Mouse (Mus musculus): ENCODE data around the gene Ksr1.
A peak's percentile ranks its signal among the peaks of the same experiment; 100 is the strongest.

Gene Ksr1

GRCm38 (mm10) chr11:79050781-79051507, 95.3 kb downstream of the Ksr1 start:
- no peak for DNase-seq (ENCODE audit: extremely low read depth, low read depth, low spot score)

DNA sequence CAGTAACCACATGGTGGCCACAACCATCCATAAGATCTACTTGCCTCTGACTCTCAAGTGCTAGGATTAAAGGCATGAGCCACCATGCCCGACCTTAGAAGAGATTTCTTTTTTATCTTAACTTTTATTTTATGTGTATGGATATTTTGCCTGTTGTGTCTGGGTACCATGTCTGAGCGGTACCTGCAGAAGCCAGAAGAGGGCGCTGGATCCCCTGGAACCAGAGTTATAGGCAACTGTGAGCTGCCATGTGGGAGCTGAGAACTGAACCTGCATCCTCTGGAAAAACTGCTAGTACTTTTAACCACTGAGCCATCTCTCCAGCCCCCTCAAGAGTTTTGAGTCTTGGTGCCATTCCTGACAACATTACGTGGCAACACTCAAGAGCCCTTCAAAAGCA, 97.3 kb downstream of the Ksr1 start:
- DNase-seq (ENCODE audit: extremely low read depth, low read depth, low spot score): no peak

GRCm38 (mm10) chr11:79047180-79047727, 99.0 kb downstream of the Ksr1 start:
- DNase-seq (ENCODE audit: extremely low read depth, low read depth, low spot score): no peak

GRCm38 (mm10) chr11:79046561-79047155, 99.5 kb downstream of the Ksr1 start:
- DNase-seq (ENCODE audit: extremely low read depth, low read depth, low spot score): no peak

DNA sequence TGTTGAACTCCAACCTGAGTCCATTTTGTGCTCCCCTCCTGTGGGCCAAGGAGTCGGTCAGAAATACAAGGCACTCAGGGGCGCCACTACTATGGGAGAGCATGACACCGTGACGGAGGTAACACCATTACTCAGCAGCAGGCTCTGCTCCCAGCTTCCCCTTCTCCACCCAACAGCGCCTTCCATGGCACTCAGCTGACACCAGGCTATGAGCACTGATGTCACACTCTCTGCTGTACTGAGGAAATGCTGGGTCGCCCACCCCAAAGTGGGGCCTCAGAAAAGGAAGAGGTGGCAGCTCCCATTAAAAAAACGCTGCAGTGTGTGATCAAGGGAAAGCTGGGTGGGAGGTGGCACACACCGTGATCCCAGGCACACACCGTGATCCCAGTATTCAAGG, 101.0 kb downstream of the Ksr1 start:
- DNase-seq (ENCODE audit: extremely low read depth, low read depth, low spot score): no peak

DNA sequence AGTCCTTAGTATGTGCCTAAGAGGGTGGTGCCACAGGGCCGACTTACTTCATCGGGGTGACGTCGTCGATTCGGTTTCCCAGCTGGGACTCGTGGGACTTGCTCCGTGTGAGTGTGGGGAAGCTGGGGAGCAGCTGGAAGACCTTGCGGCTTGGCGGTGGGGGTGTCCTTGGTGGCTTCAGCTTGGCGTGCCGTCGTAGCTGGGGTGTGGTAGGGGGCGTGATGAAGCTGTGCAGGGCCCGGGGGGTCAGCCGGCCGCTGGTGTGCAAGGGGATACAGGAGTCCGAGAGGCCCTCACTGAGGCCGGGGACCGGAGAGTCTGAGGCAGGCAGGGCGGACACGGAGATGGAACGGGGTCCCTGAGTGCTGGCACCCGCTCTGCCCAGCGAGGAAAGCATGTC, 101.4 kb downstream of the Ksr1 start:
- no peak for DNase-seq (ENCODE audit: extremely low read depth, low read depth, low spot score)

DNA sequence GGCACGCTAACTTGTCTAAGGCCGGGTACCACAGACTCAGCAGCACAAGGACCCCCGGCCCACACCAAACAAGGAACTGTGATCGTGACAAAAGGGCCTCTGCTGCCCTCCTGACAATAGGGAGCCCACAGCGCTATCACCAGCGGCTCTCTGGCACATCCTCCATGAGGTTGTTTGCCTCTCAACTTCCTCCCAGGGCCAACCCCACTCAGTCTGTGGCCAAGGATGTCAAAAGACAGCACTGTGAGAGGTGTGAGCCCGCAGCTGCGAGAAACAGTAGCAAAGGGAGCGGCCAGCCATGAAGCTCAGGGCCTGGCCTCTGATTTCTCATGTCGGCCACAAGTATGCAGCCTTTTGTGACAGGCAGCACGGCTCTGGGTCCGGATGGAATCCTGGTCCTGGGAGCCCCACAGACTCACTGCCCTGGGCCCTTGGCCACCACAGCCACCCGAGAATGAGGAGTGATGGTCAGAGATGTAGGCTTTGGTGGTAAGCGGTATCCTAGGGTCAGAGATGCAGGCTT, 104.2 kb downstream of the Ksr1 start:
- DNase-seq (ENCODE audit: extremely low read depth, low read depth, low spot score): no peak

- peak; percentile 40 for DNase-seq (ENCODE audit: extremely low read depth, low read depth, low spot score)
Observed at GRCm38 (mm10) chr11:79039488-79039887, 106.7 kb downstream of the Ksr1 start.

DNA sequence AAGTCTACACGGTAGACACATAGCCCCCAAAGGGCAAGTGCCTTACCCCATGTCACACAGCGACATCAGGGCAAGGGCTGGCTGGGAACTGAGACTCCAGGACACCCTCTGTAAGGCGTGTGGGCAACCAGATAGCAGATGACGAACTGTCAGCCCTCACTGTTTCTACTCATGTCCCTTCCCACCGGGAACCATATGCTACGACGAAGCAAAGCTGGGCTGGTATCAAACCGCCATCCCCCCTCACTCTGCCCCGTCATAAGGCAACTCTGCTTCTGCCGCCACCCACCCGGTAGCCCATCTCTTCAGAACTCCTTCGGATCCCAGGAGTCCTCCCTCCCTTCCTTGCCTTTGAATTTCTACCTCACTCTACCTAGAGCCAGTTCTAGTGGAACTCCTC, 108.7 kb downstream of the Ksr1 start:
- no peak for DNase-seq (ENCODE audit: extremely low read depth, low read depth, low spot score)

GRCm38 (mm10) chr11:79036324-79036723, 109.9 kb downstream of the Ksr1 start:
- DNase-seq (ENCODE audit: extremely low read depth, low read depth, low spot score): no peak

- DNase-seq (ENCODE audit: extremely low read depth, low read depth, low spot score): no peak
Observed at GRCm38 (mm10) chr11:79033636-79034035, 112.6 kb downstream of the Ksr1 start.

- DNase-seq (ENCODE audit: extremely low read depth, low read depth, low spot score): no peak
Observed at GRCm38 (mm10) chr11:79033021-79033420, 113.2 kb downstream of the Ksr1 start.

- no peak for DNase-seq (ENCODE audit: extremely low read depth, low read depth, low spot score)
Observed at GRCm38 (mm10) chr11:79031452-79031746, 114.8 kb downstream of the Ksr1 start.

DNA sequence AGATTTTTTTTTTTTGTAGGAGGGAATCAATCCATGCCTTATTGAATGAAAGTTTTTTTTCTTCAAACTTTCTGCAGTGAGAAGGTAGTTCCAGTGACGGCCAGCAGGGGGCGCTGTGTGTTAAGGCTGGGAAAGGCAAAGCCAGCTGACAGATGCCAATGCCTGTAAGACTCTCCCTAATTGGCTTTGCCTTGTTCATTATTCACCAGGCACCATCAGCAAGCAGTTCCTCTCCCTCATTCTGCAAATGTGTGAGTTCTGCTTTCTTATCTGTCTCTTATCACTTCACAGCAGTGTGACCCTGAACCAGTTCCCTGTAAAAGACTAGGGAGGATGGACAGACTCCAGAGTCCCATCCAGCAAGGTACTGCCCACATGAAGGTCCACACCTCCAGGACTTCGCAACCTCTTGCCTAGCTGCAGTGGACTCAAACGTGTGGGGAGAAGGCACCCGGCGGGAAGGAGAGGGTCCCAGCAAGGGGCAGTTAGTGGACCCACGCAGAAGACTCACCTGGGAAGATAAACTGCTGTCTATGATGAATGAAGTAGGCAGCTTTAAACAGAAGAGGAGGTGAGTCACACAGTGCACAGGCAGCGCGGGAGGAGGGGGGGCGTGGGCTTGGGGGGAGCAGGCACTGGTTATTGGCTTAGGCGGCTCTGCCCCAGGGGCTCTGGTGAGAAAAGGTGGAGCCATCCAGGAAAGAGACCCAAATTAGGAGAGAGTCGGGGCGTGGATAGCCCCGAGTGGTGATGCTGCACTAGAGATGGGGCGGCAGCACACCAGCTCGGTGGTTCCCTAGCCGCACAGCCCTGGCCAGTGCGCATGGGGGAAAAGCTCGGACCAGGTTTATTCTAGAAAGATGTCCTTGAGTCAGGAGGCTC, 115.4 kb downstream of the Ksr1 start:
- DNase-seq (ENCODE audit: extremely low read depth, low read depth, low spot score): no peak

DNA sequence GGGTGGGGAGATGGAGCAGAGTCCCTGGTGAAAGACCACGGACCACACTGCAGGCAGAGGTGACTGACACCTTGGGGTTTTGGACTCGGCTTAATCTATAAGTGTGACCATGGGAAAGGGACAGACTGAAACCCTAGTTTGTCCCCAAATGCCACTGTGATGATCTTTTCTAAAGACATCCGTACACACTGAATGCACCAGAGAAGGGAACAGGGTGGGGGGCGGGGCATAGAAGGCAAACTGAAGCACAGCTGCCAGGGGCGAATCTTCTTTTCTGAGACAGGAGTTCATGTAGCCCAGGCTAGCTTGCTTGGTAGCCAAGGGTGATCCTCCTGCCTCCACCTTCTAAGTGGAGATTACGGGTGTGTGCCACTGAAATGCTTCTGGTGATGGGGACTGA, 122.5 kb downstream of the Ksr1 start:
- DNase-seq (ENCODE audit: extremely low read depth, low read depth, low spot score): no peak

DNA sequence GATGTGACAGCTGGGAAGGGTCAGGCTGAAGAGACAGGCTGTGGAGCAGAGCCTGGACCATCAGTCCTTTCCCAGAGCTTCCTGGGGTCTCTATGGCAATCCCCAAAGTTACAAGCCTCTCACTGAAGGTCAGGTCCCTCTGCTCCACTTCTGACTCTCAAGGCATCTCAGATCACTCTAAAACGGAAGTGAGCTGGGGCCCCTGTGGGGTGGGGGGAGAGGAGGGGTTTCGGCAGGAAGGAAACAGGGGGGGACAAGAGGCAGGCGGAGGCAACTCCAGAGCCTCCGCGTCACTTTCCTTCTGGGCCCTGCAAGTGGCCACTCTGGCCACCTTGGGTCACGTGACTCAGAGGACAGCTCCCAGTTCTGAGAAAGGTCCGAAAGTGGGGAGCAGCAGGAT, 122.9 kb downstream of the Ksr1 start:
- no peak for DNase-seq (ENCODE audit: extremely low read depth, low read depth, low spot score)

DNA sequence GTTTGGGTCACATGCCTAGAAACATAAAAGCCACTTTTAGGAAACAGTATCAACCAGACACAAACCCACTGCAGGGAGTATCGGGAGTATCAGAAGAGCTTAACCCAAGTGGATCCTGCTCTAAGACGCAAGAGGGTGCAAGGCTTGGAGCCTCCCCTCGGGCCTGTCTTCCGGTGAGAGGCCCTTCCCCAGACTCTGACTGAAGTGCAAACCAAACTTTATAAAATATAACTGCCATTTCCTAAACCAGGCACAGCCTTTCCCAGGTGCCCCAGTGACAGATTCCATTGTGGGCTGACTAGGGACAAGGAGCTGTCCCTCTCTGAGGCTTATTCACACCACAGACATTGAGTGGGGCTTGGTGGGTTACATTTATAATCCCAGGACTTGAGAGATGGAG, 123.4 kb downstream of the Ksr1 start:
- no peak for DNase-seq (ENCODE audit: extremely low read depth, low read depth, low spot score)

GRCm38 (mm10) chr11:79020535-79021045, 125.6 kb downstream of the Ksr1 start:
- DNase-seq (ENCODE audit: extremely low read depth, low read depth, low spot score): no peak

DNA sequence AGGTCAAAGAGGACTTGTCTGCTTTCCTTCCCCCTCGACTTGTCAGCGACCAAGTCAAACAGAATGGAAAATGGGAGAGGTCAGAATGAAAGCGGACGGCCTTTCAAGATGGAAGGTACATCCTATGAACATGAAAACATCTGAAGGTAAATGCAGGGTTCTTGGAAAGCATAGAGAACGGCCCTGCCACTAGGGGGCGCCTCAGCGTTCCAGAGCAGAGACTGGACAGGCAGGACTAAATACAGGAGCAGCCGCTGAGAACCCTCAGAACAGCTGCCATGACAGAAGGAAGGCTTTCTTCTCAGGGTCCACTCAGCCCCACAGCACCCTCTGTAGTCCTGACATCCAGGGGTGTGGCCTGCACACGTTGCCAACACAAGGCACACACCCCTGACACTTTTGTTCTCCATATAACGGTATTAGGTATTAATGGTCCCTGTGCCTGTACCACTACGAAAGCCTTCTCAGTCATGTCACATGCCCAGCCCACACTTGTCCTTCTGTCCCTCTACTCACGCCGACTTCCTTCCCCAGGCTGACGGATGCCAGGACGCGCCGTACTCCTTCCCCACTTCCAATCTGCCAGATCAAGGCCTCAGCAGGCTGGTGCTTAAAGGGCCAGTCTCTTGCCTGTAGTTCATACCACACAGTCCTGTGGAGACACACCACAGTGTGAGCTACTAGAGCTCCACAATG, 126.2 kb downstream of the Ksr1 start:
- no peak for DNase-seq (ENCODE audit: extremely low read depth, low read depth, low spot score)

- no peak for DNase-seq (ENCODE audit: extremely low read depth, low read depth, low spot score)
Observed at GRCm38 (mm10) chr11:79018954-79019704, 127.1 kb downstream of the Ksr1 start.

Measured in fat pad, adult 2 months (tissue).